Mouse (Mus musculus): ENCODE data around the gene Cntd1. TPM values are rescaled to one million over a fixed set of nuclear protein-coding genes. Genes with fewer than 3 reads are reported as not detected.

Cntd1 gene
- total and polyA plus RNA-seq, 2 experiments from 2014 or later, result 0.25 TPM; not detected in 1

GRCm38 (mm10) chr11:101264954-101265471, 13.8 kb upstream of the Cntd1 start:
- ATAC-seq (ENCODE audit: low FRiP score), result no peak
- 3% methylated on average over 31 of the region's 31 CpGs for WGBS
- Histone ChIP-seq H3K27me3 (ENCODE audit: insufficient read depth, low read length) (peaks cover 32% of the 10 kb centered on the region), H3K9ac (replicated peaks; ENCODE audit: low read length, poor library complexity, severe bottlenecking) (0 out of 2 replicates have a peak overlapping the region, but pooled peaks have one; percentile 33), H3K4me2 (ENCODE audit: low read depth, low read length, poor library complexity, severe bottlenecking) (peak overlapping the region; percentile 52), H3K9me3 (ENCODE audit: low read length) (no peaks in the 10 kb centered on the region), H3K4me3 (ENCODE audit: low read depth, low read length) (peak overlapping the region; percentile 34), H3K4me1 (ENCODE audit: insufficient read depth, low read length) (peaks cover 11% of the 10 kb centered on the region; the same call in 1 of the 2 replicates), H3K27ac (ENCODE audit: low read depth, low read length) (no peak overlapping the region), H3K36me3 (ENCODE audit: insufficient read depth, low read length) (no peaks in the 10 kb centered on the region)
- TF ChIP-seq CTCF (IDR thresholded peaks at IDR 0.05), result no peak
- no peak for DNase-seq (ENCODE audit: low spot score)

GRCm38 (mm10) chr11:101265906-101266305, 12.9 kb upstream of the Cntd1 start:
- H3K4me3 ChIP-seq (ENCODE audit: low read depth, low read length), result no peak overlapping the region
- peaks cover 32% of the 10 kb centered on the region for H3K27me3 ChIP-seq (ENCODE audit: insufficient read depth, low read length)
- ATAC-seq (ENCODE audit: low FRiP score), result no peak

DNA sequence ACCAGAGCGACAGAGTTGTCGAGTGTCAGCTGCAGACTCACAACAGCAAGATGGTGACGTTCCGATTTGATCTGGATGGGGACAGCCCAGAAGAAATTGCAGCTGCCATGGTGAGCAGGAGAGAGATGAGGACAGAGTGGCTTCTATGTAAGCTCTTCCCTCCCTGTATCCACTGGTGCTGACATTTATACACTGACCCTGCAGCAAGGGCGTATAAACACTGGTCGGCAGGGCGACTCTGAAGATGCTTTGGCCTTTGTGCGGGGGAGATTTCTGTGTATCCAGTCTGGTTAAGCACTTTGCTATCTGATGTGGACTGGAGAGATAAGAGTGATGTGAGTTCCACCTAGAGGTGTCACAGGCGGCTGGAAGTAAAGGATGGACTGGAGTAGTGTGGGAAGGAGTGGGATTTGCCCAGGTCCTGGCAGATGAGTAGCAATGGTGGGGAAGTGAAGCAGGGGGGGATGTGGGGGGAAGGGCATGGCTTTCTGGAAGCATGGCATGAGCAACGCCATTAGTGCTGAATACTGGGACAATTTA, 9.2 kb upstream of the Cntd1 start:
- no peak for ATAC-seq (ENCODE audit: low FRiP score)
- TF ChIP-seq CTCF (IDR thresholded peaks at IDR 0.05), result no peak
- peak; percentile 62 for DNase-seq (ENCODE audit: low spot score)
- Histone ChIP-seq H3K4me3 (ENCODE audit: low read depth, low read length) (no peak overlapping the region), H3K9me3 (ENCODE audit: low read length) (no peaks in the 10 kb centered on the region), H3K27ac (ENCODE audit: low read depth, low read length) (peak overlapping the region; percentile 43; the same call in 1 of the 2 replicates), H3K27me3 (ENCODE audit: insufficient read depth, low read length) (peaks cover 11% of the 10 kb centered on the region; the same call in 1 of the 2 replicates), H3K4me2 (ENCODE audit: low read depth, low read length, poor library complexity, severe bottlenecking) (0 out of 2 replicates have a peak overlapping the region, but pooled peaks have one; percentile 12), H3K36me3 (ENCODE audit: insufficient read depth, low read length) (no peaks in the 10 kb centered on the region), H3K4me1 (ENCODE audit: insufficient read depth, low read length) (peaks cover 5% of the 10 kb centered on the region; the same call in 1 of the 2 replicates), H3K9ac (replicated peaks; ENCODE audit: low read length, poor library complexity, severe bottlenecking) (peak overlapping the region; percentile 36; the same call in 1 of the 2 replicates)
- 22% methylated on average over 10 of the region's 10 CpGs for WGBS

More at GRCm38 (mm10) chr11:101265906-101266305, 12.9 kb upstream of the Cntd1 start:
- no peak for DNase-seq (ENCODE audit: low spot score)
- H3K9ac ChIP-seq (replicated peaks; ENCODE audit: low read length, poor library complexity, severe bottlenecking), result no peak overlapping the region
- no peak overlapping the region for H3K27ac ChIP-seq (ENCODE audit: low read depth, low read length)
- no peaks in the 10 kb centered on the region for H3K9me3 ChIP-seq (ENCODE audit: low read length)
- TF ChIP-seq CTCF (IDR thresholded peaks at IDR 0.05), result no peak
- H3K4me1 ChIP-seq (ENCODE audit: insufficient read depth, low read length), result peaks cover 5% of the 10 kb centered on the region; the same call in 1 of the 2 replicates
- H3K36me3 ChIP-seq (ENCODE audit: insufficient read depth, low read length), result no peaks in the 10 kb centered on the region
- WGBS, result 19% methylated on average over 6 of the region's 6 CpGs
- no peak overlapping the region for H3K4me2 ChIP-seq (ENCODE audit: low read depth, low read length, poor library complexity, severe bottlenecking)

DNA sequence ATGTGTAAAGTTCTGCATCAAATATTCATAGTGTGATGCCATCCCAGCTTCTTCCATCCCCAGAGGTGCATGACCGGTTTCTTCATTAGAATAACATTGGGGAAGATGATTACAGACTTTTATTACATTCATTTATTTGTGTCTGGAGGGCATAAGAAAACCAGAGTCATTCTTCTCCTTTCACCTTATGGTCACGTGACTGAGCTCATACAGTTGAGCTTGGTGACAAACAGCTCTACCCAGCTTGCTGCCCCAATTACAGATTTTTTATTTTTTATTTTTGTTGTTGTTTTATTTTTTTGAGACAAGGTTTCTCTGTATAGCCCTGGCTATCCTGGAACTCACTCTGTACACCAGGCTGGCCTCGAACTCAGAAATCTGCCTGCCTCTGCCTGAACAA, 6.4 kb upstream of the Cntd1 start:
- H3K9ac ChIP-seq (replicated peaks; ENCODE audit: low read length, poor library complexity, severe bottlenecking), result no peak overlapping the region
- H3K9me3 ChIP-seq (ENCODE audit: low read length), result no peaks in the 10 kb centered on the region
- no peak for TF ChIP-seq CTCF (IDR thresholded peaks at IDR 0.05)
- H3K27me3 ChIP-seq (ENCODE audit: insufficient read depth, low read length), result no peaks in the 10 kb centered on the region
- no peak overlapping the region for H3K27ac ChIP-seq (ENCODE audit: low read depth, low read length)
- no peak overlapping the region for H3K4me3 ChIP-seq (ENCODE audit: low read depth, low read length)
- peaks cover 7% of the 10 kb centered on the region; the same call in 1 of the 2 replicates for H3K4me1 ChIP-seq (ENCODE audit: insufficient read depth, low read length)
- 81% methylated on average over 3 of the region's 3 CpGs for WGBS
- no peaks in the 10 kb centered on the region for H3K36me3 ChIP-seq (ENCODE audit: insufficient read depth, low read length)
- DNase-seq (ENCODE audit: low spot score) (no peak), ATAC-seq (ENCODE audit: low FRiP score) (no peak)
- H3K4me2 ChIP-seq (ENCODE audit: low read depth, low read length, poor library complexity, severe bottlenecking), result no peak overlapping the region

- no peak for DNase-seq (ENCODE audit: low spot score)
- no peak for TF ChIP-seq CTCF (IDR thresholded peaks at IDR 0.05)
- Histone ChIP-seq H3K9ac (replicated peaks; ENCODE audit: low read length, poor library complexity, severe bottlenecking) (no peak overlapping the region), H3K4me3 (ENCODE audit: low read depth, low read length) (no peak overlapping the region), H3K4me1 (ENCODE audit: insufficient read depth, low read length) (peaks cover 16% of the 10 kb centered on the region; the same call in 1 of the 2 replicates), H3K27ac (ENCODE audit: low read depth, low read length) (no peak overlapping the region), H3K27me3 (ENCODE audit: insufficient read depth, low read length) (no peaks in the 10 kb centered on the region), H3K9me3 (ENCODE audit: low read length) (no peaks in the 10 kb centered on the region), H3K36me3 (ENCODE audit: insufficient read depth, low read length) (no peaks in the 10 kb centered on the region), H3K4me2 (ENCODE audit: low read depth, low read length, poor library complexity, severe bottlenecking) (no peak overlapping the region)
- 87% methylated on average over 4 of the region's 4 CpGs for WGBS
- no peak for ATAC-seq (ENCODE audit: low FRiP score)
These were observed 3.5 kb upstream of the Cntd1 start for GRCm38 (mm10) chr11:101275309-101275708.

- H3K4me3 ChIP-seq (ENCODE audit: low read depth, low read length), result no peak overlapping the region
- no peak for TF ChIP-seq CTCF (IDR thresholded peaks at IDR 0.05)
- no peaks in the 10 kb centered on the region for H3K27me3 ChIP-seq (ENCODE audit: insufficient read depth, low read length)
- no peaks in the 10 kb centered on the region for H3K36me3 ChIP-seq (ENCODE audit: insufficient read depth, low read length)
- 21% methylated on average over 27 of the region's 27 CpGs for WGBS
- H3K4me1 ChIP-seq (ENCODE audit: insufficient read depth, low read length), result peaks cover 16% of the 10 kb centered on the region; the same call in 1 of the 2 replicates
- H3K4me2 ChIP-seq (ENCODE audit: low read depth, low read length, poor library complexity, severe bottlenecking), result no peak overlapping the region
- ATAC-seq (ENCODE audit: low FRiP score) (no peak), DNase-seq (ENCODE audit: low spot score) (no peak)
- no peaks in the 10 kb centered on the region for H3K9me3 ChIP-seq (ENCODE audit: low read length)
- H3K27ac ChIP-seq (ENCODE audit: low read depth, low read length), result no peak overlapping the region
- H3K9ac ChIP-seq (replicated peaks; ENCODE audit: low read length, poor library complexity, severe bottlenecking), result no peak overlapping the region
These were observed 2.3 kb upstream of the Cntd1 start for GRCm38 (mm10) chr11:101276319-101277070.

Data from midbrain, postnatal 0 days (tissue).